Mouse (Mus musculus): ENCODE results near the gene Olfr825. TPM values are rescaled to one million over a fixed set of nuclear protein-coding genes. Genes with fewer than 3 reads are reported as not detected.
"Not testable (repeated sequence)": the region's sequence is repeated elsewhere in the genome, so short reads cannot be mapped to it uniquely, and the experiment has no call there.

Gene Olfr825
- polyA plus RNA-seq (2015; fragmentation: Nextera tagmentation; extraction: Ambion mirVana), result not detected in 2 replicates

- Histone ChIP-seq H3K9ac (no peak within 1 kb of the TSS), H3K27me3 (no peaks in the 10 kb centered on the region), H3K4me1 (replicated peaks) (no peaks in the 10 kb centered on the region), H3K4me3 (no peak within 1 kb of the TSS), H3K9me3 (no peaks in the 10 kb centered on the region), H3K4me2 (no peak within 1 kb of the TSS), H3K36me3 (no peaks in the 10 kb centered on the region), H3K27ac (replicated peaks) (no peak within 1 kb of the TSS)
- ATAC-seq (ENCODE audit: low read depth), result no peak
Measured at GRCm38 (mm10) chr10:130166666-130167065, at the start of gene Olfr825. TSS of gene Olfr825 (minus strand) at chr10:130166766.

GRCm38 (mm10) chr10:130214303-130214702, 47.7 kb upstream of the Olfr825 start, which contains the start of gene Olfr827:
TSS of gene Olfr827 (minus strand) at chr10:130214403.
- H3K27me3 ChIP-seq, result no peaks in the 10 kb centered on the region
- no peak within 1 kb of the TSS for H3K4me3 ChIP-seq
- no peak within 1 kb of the TSS for H3K27ac ChIP-seq (replicated peaks)
- H3K9ac ChIP-seq, result no peak within 1 kb of the TSS
- 90% methylated on average over 1 of the region's 1 CpGs for WGBS
- no peaks in the 10 kb centered on the region for H3K4me1 ChIP-seq (replicated peaks)
- H3K9me3 ChIP-seq, result no peaks in the 10 kb centered on the region
- no peak for ATAC-seq (ENCODE audit: low read depth)
- no peak within 1 kb of the TSS for H3K4me2 ChIP-seq
- no peaks in the 10 kb centered on the region for H3K36me3 ChIP-seq

- Histone ChIP-seq H3K9me3 (no peaks in the 10 kb centered on the region), H3K36me3 (no peaks in the 10 kb centered on the region), H3K27ac (replicated peaks) (no peak within 1 kb of the TSS), H3K4me2 (no peak within 1 kb of the TSS), H3K4me3 (no peak within 1 kb of the TSS), H3K9ac (no peak within 1 kb of the TSS), H3K27me3 (no peaks in the 10 kb centered on the region), H3K4me1 (replicated peaks) (no peaks in the 10 kb centered on the region)
- WGBS, result 80% methylated on average over 1 of the region's 1 CpGs
- no peak for ATAC-seq (ENCODE audit: low read depth)
Measured at GRCm38 (mm10) chr10:130184086-130184485, 17.5 kb upstream of the Olfr825 start, which contains the start of gene Olfr826. TSS of gene Olfr826 (minus strand) at chr10:130184186.

GRCm38 (mm10) chr10:130165196-130165595, 1.4 kb downstream of the Olfr825 start:
- H3K36me3 ChIP-seq, result no peaks in the 10 kb centered on the region
- H3K4me1 ChIP-seq (replicated peaks), result no peaks in the 10 kb centered on the region
- no peak overlapping the region for H3K4me2 ChIP-seq
- H3K4me3 ChIP-seq, result no peak overlapping the region
- ATAC-seq (ENCODE audit: low read depth), result no peak
- H3K27ac ChIP-seq (replicated peaks), result no peak overlapping the region
- H3K9ac ChIP-seq, result no peak overlapping the region
- no peaks in the 10 kb centered on the region for H3K27me3 ChIP-seq
- H3K9me3 ChIP-seq, result no peaks in the 10 kb centered on the region

- Histone ChIP-seq H3K4me1 (replicated peaks) (no peaks in the 10 kb centered on the region), H3K9ac (no peak overlapping the region), H3K9me3 (no peaks in the 10 kb centered on the region), H3K4me3 (no peak overlapping the region), H3K27ac (replicated peaks) (no peak overlapping the region), H3K27me3 (no peaks in the 10 kb centered on the region), H3K4me2 (no peak overlapping the region), H3K36me3 (no peaks in the 10 kb centered on the region)
- no peak for ATAC-seq (ENCODE audit: low read depth)
- WGBS, result 91% methylated on average over 5 of the region's 5 CpGs
Measured at GRCm38 (mm10) chr10:130144121-130144520, 22.4 kb downstream of the Olfr825 start.

GRCm38 (mm10) chr10:130142481-130142880, 24.1 kb downstream of the Olfr825 start:
- not testable (repeated sequence) for H3K4me3 ChIP-seq; ATAC-seq (ENCODE audit: low read depth); H3K4me1 ChIP-seq (replicated peaks); H3K27me3 ChIP-seq; H3K36me3 ChIP-seq; H3K9me3 ChIP-seq; H3K4me2 ChIP-seq; H3K9ac ChIP-seq; H3K27ac ChIP-seq (replicated peaks)
- 85% methylated on average over 5 of the region's 5 CpGs for WGBS

GRCm38 (mm10) chr10:130134811-130135210, 31.8 kb downstream of the Olfr825 start:
- H3K27me3 ChIP-seq, result no peaks in the 10 kb centered on the region
- H3K27ac ChIP-seq (replicated peaks), result no peak overlapping the region
- no peaks in the 10 kb centered on the region for H3K9me3 ChIP-seq
- no peak for ATAC-seq (ENCODE audit: low read depth)
- no peaks in the 10 kb centered on the region for H3K4me1 ChIP-seq (replicated peaks)
- H3K4me3 ChIP-seq, result no peak overlapping the region
- H3K4me2 ChIP-seq, result no peak overlapping the region
- no peaks in the 10 kb centered on the region for H3K36me3 ChIP-seq
- H3K9ac ChIP-seq, result no peak overlapping the region

- H3K27me3 ChIP-seq; H3K4me2 ChIP-seq; H3K36me3 ChIP-seq; H3K9me3 ChIP-seq; H3K4me3 ChIP-seq; H3K4me1 ChIP-seq (replicated peaks); H3K9ac ChIP-seq; H3K27ac ChIP-seq (replicated peaks); ATAC-seq (ENCODE audit: low read depth): not testable (repeated sequence)
Measured at GRCm38 (mm10) chr10:130129900-130130299, 36.7 kb downstream of the Olfr825 start, which contains the start of gene Olfr824. TSS of gene Olfr824 (minus strand) at chr10:130130000.

GRCm38 (mm10) chr10:130116045-130116444, 50.5 kb downstream of the Olfr825 start:
- not testable (repeated sequence) for H3K27ac ChIP-seq (replicated peaks); ATAC-seq (ENCODE audit: low read depth); H3K9me3 ChIP-seq; H3K4me3 ChIP-seq; H3K27me3 ChIP-seq; H3K36me3 ChIP-seq; H3K4me1 ChIP-seq (replicated peaks); H3K4me2 ChIP-seq; H3K9ac ChIP-seq
- WGBS, result 60% methylated on average over 3 of the region's 3 CpGs

- not testable (repeated sequence) for H3K36me3 ChIP-seq; ATAC-seq (ENCODE audit: low read depth); H3K27me3 ChIP-seq; H3K27ac ChIP-seq (replicated peaks); H3K9me3 ChIP-seq; H3K4me3 ChIP-seq; H3K4me2 ChIP-seq; H3K4me1 ChIP-seq (replicated peaks); H3K9ac ChIP-seq
- 91% methylated on average over 1 of the region's 1 CpGs for WGBS
Measured at GRCm38 (mm10) chr10:130115283-130115682, 51.3 kb downstream of the Olfr825 start, which contains the start of gene Olfr823. TSS of gene Olfr823 (minus strand) at chr10:130115383.

Other genes with a start within 250 kb of the Olfr825 start
- not detected in 2 replicates for gene Olfr818, start 217.7 kb downstream of the Olfr825 start, polyA plus RNA-seq (2015; fragmentation: Nextera tagmentation; extraction: Ambion mirVana)
- gene Olfr819, start 199.5 kb downstream of the Olfr825 start, polyA plus RNA-seq (2015; fragmentation: Nextera tagmentation; extraction: Ambion mirVana), result not detected in 2 replicates
- gene Olfr247, start 190.6 kb downstream of the Olfr825 start, polyA plus RNA-seq (2015; fragmentation: Nextera tagmentation; extraction: Ambion mirVana), result not detected in 2 replicates
- gene Gm10310, start 181.7 kb downstream of the Olfr825 start, polyA plus RNA-seq (2015; fragmentation: Nextera tagmentation; extraction: Ambion mirVana), result not detected in 2 replicates
- not detected in 2 replicates for gene Olfr820, start 154.1 kb downstream of the Olfr825 start, polyA plus RNA-seq (2015; fragmentation: Nextera tagmentation; extraction: Ambion mirVana)
- not detected in 2 replicates for gene Olfr821, start 136.4 kb downstream of the Olfr825 start, polyA plus RNA-seq (2015; fragmentation: Nextera tagmentation; extraction: Ambion mirVana)
- gene Olfr822, start 95.6 kb downstream of the Olfr825 start, polyA plus RNA-seq (2015; fragmentation: Nextera tagmentation; extraction: Ambion mirVana), result not detected in 2 replicates
- not detected in 2 replicates for gene Olfr823, start 51.4 kb downstream of the Olfr825 start, polyA plus RNA-seq (2015; fragmentation: Nextera tagmentation; extraction: Ambion mirVana)
- gene Olfr824, start 36.8 kb downstream of the Olfr825 start, polyA plus RNA-seq (2015; fragmentation: Nextera tagmentation; extraction: Ambion mirVana), result not detected in 2 replicates
- not detected in 2 replicates for gene Olfr826, start 17.4 kb upstream of the Olfr825 start, polyA plus RNA-seq (2015; fragmentation: Nextera tagmentation; extraction: Ambion mirVana)
- gene Olfr827, start 47.6 kb upstream of the Olfr825 start, polyA plus RNA-seq (2015; fragmentation: Nextera tagmentation; extraction: Ambion mirVana), result not detected in 2 replicates
- 5.4 and 6.1 TPM in 2 replicates for gene Neurod4, start 113.5 kb upstream of the Olfr825 start, polyA plus RNA-seq (2015; fragmentation: Nextera tagmentation; extraction: Ambion mirVana)
- not detected in 2 replicates for gene Tespa1, start 156.1 kb upstream of the Olfr825 start, polyA plus RNA-seq (2015; fragmentation: Nextera tagmentation; extraction: Ambion mirVana)
- gene Vmn2r84, start 227.6 kb upstream of the Olfr825 start, polyA plus RNA-seq (2015; fragmentation: Nextera tagmentation; extraction: Ambion mirVana), result not detected in 2 replicates